Mouse (Mus musculus) c-Kit-positive CD71-positive TER-119-positive erythroid progenitor cells, embryonic 14.5 days (primary cell): ENCODE measurements around the gene Gm5934.
"Not testable (repeated sequence)": the region's sequence is repeated elsewhere in the genome, so short reads cannot be mapped to it uniquely, and the experiment has no call there.

ENCODE experiments used
- DNase-seq: peaks from one replicate; pipeline ENCODE4 v3.0.0-alpha.2; 2013; ENCODE audit warnings: low spot score

Gm5934 gene

DNA sequence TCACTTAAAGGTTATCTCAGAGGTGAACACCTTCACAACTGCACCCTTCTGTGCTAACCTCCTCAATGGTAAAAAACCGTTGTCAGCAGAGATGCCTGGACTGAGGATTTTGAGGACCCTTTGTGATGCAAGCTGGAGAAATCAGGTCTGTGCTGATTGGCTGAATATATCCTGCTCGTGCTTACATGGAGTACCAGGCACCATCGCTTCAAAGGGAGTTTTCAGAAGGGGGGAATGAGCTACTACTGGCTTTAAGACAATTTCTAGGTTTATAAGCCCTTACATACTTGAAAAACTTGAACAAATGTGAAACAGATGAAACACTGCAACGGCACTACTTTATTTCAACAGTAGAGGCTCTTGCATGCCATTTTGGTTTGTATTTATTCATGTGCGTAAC is at the start of gene Gm5934:
TSS of gene Gm5934 (minus strand) at position 101 of the 400 bp plus-strand sequence.
- DNase-seq, result not testable (repeated sequence)
